Mouse (Mus musculus): ENCODE measurements around the gene Gm28551.
"Not testable (repeated sequence)": the region's sequence is repeated elsewhere in the genome, so short reads cannot be mapped to it uniquely, and the experiment has no call there.

Gm28551 gene

DNA sequence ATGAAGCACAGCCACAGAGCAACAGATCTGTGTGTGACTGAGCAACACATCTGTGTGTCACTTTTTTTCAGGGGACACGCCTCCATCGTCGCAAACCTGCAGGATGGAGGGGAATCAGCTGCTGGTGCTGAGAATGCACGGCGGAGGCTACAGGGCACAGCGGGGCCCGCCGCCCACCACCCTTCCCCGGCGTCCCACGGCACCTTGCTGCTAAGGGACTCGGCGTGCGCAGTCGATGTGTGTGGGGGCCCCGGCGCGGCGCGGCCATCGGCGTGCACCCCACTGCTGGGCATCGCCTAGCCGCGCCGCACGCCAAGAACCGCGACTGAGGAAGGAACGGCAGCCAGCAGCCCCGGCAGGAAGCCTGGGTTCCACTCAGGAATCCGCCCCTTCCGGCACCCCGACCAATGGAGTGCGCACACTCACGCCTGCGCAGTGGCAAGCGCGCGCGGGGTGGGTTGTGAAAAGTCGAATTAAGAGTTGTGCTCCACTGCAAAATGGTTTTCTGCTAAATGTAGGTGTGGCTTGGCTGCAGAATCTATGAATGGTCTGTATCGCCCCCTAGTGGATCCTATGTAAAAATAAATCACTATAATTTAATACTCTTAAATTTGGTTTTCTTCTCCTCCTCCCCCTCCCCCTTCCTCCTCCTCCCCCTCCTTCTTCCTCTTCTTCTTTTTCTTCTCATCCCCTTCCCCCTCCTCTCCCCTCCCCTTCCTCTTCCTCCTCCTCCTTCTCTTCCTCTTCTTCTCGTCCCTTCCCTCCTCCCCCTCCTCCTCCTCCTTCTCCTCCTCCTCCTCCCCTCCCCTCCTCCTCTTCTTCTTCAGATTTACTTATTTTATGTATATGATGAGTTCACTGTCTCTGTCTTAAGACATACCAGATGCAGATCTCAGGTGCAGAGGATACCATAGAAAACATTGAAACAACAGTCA, at the start of gene Gm28551, which contains the start of the genes Asdurf and Asnsd1:
Gm28551 (minus strand) TSS at position 341 of the 935 bp plus-strand sequence.
Asdurf (minus strand) TSS at position 293 of the 935 bp plus-strand sequence.
Asnsd1 (minus strand) TSS at position 426 of the 935 bp plus-strand sequence.
- DNase-seq, result peak; percentile 97

DNA sequence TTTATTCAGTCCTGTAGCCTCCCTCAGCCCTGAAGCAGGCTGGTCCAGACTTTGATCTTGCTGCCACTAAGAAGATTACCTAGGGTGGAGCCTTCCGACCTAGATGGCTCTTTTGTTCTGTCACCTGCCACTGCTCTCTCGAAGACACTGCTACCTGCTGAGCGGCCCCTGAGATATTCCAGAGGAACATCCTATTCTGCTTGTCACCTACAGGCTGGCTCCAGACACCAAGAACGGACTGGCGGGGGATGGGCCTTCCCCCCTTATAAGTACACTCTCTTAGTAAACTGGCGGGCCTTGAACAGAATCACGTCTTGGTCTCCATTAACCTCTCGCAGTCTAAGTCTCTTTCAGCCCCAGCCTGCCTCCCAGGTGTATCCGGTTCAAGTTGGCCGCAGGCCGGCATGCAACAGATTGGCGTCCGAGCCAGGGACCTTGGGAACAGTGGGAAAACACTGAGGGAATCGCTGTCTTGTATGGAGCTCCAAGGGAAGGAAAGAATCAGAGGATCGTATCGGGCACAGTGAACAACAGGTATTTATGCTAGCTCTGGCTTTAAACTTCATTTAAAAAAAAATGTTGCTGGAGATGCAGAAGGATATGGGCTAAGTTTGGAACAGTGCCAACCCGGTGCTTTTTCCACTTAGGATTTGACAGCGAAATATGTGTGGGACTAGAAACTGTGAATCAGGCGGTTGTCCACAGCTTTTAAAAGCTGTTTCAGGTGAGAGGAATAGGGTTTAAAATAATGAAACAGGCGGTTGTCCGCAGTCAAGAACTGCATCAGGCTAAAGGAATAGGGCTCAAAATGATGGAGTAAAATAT, 41.7 kb upstream of the Gm28551 start:
- DNase-seq, result not testable (repeated sequence)

DNA sequence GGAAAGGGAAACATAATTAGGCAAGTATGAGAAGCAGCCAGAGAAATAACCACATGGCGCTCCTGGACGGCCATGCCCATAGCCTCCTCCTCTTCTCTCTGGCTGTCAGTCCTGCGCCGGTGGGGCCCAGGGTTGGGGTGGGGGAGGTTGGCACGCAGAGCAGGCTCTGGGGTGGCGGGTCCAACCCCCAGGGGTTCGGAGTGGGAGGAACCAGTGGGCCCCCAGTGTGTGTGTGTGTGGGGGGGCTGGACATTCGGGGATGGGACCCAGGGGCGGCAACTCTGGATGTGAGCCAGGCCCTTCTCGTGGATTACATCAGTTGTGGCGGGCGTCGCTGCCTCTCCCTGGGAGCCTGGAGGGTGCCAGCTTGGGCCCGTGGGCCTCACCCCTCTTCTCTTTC, 36.3 kb upstream of the Gm28551 start:
- no peak for DNase-seq

DNA sequence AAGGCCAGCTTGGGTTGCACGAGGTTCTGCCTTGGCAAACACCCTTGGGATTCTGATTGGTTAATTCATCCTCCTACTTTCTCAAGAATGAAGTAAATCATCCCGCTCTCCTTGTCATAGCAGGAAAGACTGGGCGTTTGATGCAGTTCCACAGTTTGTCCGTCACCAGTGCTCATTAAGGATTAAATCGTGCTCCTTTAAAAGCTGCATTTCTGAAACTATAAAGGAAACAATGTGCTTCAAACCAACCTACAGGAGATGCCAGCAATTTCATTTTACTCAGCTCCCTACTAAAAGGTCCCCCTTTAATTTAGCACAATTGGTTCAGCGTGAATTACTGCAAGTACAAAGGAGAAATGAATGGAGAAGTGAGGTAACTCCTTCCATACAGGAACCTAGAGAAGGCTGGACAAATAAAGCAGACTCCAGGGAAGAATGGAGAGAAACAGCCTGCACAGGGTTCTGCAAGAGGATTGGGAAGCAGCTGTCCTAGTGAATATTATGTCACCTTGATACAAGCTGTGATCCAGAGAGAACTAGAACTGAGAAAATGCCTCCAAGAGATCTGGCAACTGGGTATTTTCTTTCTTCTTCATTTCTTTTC, 31.7 kb upstream of the Gm28551 start:
- DNase-seq, result no peak

DNA sequence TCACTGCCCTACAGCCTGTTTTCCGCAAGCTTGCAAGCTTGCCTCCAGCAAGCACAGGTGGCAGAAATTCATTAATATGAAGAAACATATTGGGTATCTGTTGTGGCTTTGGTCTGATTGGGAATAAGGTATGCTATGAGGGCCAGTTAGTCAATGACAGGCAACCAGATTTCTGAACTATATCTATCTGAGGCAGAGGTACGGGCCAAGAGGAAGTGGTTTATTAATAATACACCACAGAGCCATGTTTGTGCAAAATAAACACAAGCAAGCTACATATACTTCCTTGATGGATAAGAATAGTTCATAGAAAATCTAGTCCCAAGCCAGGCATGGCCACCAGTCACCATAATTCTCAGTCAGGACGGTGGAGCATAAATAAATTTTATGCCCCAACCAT, 25.3 kb upstream of the Gm28551 start:
- DNase-seq, result no peak

DNA sequence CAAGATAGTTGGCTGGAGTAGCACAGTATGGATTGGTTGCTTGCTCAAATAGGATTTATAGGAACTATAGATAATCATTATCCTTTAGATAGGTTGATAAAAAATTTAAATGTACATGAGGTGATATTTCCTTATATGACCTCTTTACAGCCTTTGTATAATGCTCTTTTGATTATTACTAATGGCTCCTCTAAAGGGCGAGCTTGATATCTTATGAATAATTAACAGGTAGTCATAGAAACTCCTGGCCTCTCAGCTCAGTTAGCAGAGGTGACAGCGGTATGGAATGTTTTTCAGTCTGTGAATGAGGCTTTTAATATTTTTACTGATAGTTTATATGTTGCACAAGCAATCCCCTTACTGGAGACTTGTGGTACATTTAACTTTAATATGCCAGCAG, 23.5 kb upstream of the Gm28551 start:
- DNase-seq, result not testable (repeated sequence)

DNA sequence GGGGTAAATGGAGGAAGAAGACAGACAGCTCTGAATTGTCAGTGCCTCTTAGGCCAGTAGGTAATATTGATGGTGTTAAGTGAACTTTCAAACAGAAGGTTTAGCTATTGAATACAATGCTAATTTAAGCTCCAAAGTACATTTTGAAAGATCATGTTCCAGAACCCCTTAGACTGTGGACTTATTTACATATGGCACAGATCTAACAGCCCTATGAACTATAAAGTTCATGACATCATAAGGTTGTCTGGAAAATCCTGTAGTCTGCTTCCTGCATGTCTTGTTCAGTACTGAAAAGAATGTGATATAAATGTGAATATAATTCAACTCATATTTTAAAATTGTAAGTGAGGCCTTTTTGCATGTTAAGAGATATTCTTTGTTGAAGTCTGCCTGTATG, 6.5 kb upstream of the Gm28551 start:
- DNase-seq, result no peak

DNA sequence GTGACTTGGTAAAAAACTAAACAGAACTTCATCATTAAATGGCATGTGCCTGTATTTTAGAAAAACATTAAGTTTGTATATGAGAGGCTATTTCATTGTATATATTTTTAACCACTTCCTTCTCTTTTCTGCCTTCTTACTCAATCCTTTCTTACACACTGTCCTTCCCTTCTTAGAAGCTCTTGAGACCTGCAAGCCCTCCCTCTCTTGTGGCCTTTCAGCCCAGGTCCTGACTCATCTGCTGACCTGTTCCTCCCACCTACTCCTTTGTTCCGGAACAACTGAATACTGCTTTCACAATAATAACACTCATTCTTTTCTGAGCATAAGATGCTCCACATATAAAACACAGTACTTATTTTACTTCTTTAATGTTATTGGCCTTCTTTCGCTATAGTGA, 11.4 kb downstream of the Gm28551 start:
- no peak for DNase-seq

DNA sequence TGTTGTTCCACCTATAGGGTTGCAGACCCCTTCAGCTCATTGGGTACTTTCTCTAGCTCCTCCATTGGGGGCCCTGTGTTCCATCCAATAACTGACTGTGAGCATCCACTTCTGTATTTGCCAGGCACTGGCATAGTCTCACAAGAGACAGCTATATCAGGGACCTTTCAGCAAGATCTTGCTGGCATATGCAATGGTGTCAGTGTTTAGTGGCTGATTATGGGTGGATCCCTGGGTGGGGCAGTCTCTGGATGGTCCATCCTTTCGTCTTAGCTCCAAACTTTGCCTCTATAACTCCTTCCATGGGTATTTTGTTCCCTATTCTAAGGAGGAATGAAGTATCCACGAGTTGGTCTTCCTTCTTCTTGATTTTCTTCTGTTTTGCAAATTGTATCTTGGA, 15.1 kb downstream of the Gm28551 start:
- DNase-seq, result not testable (repeated sequence)

DNA sequence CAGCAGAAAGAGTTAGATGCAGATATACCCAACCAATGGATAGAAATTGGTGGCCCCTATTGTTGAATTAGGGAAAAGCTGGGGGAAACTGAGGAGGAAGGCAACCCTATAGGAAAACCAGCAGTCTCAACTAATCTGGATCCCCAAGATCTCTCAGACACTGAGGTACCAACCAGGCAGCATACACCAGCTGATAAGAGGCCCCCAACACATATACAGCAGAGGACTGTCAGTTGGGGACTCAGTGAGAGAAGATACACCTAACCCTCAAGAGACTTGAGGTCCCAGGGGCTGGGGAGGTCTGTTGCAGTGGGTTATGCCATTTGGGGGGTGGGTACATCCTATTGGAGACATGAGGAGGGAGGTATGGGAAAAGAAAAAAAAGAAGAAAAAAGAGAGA, 17.0 kb downstream of the Gm28551 start:
- no peak for DNase-seq

DNA sequence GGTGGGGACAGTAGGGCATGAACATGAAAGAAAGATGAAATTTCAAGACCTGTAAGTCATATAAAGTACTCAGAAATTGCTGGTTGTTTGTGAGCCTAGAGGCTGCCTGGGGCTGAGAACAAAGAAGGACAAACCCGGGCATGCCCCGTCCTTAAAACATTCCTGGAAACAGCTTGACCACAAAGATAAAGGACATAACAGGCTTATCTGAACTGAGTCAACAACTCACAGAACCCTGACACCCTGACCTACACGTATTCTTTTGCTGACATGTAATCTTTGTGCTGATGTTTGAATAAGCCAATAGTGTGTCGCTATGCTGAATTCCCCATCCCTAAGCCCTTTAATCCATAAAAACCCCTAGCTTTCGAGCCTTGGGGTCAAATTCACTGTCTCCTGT, 18.9 kb downstream of the Gm28551 start:
- not testable (repeated sequence) for DNase-seq

DNA sequence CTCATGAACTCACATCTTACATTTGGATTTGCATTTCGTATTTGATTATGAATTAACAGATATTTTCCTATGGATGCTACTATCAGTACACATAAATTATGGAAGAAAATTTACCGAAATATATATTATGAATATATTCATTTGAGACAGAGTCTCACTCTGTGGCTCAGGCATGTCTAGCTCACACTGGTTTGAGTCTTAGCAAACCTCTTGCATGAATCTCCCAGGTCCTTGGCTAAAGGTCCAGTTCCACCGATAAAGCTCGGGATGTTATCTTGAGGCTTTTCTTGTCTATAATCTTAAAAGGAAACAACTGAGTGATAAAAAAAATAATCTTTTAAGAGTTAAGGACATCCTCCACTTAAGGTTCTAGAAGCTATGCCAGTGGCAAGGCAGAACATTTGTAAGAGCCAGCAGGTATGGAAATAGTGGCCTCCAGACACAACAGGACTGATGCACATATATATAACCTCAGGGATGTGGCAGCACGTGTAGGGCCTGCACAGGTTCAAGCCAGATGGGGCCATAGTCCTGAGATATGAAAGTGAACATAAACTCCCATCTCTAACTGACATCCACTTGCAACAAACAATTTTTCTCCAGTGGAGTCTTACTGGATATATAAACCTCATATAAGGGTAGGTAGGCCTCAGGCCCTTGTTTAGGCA, 27.5 kb downstream of the Gm28551 start:
- DNase-seq, result no peak

DNA sequence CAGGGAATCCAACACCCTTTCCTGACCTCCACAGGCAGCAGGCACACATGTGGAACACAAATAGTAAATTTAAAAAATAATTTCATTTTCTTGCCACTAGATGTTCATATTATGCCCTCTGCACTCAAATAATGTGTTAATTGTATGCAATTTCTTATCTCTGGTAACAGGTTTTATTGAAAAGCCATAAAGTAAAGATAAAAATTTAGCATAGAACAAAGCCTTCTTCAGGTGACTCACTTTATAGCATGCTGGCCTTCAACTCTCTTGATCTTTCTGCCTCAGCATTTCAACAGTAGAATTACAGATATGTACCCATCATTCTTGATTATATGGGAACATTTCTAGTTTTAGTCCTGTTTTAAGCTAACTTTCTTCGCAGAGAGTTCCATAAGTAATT, 28.2 kb downstream of the Gm28551 start:
- DNase-seq, result no peak

DNA sequence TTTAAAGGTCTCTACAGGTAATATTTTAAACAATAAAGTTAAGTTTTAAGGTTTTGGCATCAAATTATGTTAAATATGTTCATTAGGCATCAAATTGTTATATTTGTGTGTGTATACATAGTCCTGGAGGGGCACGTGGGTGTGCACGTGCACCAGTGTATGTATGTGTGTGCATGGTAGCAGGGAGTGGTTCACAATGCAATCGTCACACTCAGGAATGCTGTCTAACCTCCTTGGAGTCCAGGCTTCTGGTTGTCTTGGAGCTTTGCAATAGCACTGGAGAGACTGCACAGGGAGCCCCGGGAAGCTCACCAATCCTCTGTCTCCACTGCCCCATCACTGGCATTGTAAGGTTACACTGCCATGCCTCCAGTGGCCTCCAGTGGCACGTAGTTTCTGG, 29.2 kb downstream of the Gm28551 start:
- DNase-seq, result no peak

DNA sequence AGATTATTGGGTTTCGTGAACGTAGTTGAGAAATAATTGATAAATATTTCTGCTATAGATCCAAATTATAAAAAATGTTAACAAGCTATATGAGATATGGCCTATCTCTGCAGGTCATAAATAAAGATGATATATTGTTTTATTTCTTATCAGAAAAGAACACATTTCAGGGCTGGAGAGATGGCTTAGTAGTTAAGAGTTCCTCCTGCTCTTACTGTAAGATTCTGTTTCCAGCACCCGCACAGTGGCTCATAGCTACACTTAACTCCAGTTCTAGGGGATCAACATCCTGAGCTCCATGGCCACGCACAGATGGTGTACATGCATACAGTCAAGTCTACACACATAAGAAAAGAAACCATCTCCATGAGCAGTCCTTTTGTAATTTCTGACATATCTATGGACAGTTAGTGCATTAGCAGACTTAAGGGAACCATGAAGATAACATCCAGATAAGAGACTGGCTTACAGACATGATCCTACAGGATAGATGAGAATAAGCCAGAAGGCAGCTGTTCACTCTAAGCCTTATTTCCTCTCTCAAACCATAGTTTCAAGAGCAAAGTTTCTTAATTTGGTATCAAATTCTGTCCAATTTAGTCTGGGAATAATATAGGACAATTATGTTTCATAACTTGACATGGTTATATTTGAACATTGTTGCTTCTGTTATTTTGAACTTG, 30.7 kb downstream of the Gm28551 start:
- DNase-seq, result no peak

DNA sequence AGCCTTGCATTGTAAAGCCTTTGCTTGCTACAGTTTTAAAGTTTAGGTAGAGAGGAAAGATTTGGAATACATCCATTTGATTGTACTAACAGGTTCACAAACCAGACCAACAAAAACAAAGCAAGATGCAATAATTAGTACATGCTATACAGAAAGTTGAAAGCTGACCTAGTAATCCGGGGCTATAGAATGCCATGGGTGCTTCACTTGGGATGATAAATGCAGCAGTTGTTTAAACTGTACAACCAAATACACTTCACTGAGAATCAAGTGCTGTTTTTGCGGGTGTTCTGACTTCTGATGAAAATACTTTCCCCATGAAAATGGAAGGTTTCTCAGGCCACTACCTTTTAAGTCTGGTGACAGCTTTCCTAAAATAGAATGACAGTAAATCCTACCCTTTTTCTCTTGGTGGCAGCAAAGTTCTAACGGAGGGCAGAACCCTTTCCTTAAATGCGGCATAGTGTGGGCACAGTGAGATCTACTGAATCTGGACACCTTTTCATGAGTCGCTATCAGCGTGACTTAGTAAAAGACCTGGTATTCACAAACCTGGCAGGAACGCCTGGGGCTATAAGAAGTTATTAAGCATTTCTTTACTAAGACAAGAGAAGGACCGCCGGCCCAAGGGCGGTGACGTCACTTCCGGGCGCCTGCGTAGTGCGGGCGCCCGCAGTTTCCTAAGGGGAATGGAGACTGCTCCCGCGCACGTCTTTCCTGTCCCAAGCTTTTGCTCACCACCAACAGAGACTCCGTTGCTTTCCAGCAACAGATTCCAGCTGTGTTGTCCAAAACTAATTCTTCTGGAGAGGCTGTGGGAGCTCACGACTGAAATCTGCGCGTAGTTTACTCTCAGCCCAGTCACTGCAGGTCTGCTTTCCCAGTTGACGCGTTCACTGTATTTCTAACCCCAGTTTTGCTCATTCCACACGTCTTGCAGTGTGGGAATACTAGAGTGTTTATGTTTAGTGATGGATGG, 39.2 kb downstream of the Gm28551 start, which contains the start of gene Osgepl1:
Osgepl1 (plus strand) TSS at position 636 of the 979 bp plus-strand sequence.
- DNase-seq, result peak; percentile 88

DNA sequence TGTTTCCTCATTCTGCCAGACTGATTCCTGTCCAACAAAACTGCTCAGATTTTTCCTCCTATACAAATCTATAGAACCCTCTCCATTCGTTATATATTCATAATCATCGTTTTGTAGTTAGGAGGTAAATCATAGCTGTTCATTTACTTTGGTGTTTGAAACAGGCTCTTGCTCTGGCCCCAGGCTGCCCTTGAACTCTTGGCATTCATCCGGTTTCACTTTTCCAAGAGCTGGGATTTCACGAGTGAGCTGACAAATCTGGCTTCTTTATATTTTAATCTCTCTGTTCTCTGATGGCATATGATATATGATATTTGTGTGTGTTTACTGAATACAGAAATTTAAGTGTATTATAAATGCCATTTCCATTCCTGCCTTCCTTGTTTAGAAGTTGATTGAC, 52.0 kb downstream of the Gm28551 start:
- DNase-seq, result no peak

DNA sequence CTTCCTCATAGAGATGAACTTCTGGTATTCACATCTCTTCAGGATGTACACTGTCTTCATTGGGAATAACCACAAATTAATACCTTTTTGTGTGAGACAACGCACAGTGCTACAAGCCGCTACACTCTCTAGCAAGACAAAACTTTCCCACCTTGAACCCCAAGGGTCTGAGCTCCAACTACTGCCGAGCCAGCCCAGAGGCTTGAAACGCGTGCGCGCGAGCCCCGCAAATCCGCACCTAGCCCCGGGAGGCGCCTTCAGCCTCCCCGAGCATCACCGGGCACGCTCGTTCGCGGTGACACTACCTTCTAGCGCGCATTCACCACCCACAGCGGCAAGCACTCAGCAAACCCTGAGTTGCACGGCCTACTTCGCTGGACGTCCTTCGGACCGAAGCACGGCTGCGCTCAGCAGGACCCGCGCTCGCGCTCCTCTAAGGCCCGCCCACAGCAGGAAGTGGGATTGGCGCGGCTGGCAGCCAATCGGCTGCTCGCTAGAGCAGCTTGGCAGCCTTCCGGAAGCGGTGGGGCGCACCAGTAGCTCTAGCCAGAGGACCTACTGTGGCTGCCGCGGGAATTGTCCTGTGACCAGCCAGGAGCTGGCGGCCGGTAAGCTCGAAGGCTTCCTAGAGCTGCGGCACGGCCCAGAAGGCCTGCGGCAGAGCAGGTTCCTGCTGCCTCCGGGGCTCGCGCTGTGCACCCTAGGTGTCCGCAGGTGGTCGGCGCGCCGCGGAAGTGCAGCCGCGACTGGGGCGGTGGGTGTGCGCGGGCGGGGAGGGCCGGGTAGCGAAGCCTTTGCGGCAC, 55.7 kb downstream of the Gm28551 start, which contains the start of the genes Pms1, Ormdl1 and Gm28778:
Pms1 (minus strand) TSS at position 438 of the 803 bp plus-strand sequence.
Ormdl1 (plus strand) TSS at position 515 of the 803 bp plus-strand sequence.
Gm28778 (plus strand) TSS at position 531 of the 803 bp plus-strand sequence.
- peak; percentile 95 for DNase-seq

DNA sequence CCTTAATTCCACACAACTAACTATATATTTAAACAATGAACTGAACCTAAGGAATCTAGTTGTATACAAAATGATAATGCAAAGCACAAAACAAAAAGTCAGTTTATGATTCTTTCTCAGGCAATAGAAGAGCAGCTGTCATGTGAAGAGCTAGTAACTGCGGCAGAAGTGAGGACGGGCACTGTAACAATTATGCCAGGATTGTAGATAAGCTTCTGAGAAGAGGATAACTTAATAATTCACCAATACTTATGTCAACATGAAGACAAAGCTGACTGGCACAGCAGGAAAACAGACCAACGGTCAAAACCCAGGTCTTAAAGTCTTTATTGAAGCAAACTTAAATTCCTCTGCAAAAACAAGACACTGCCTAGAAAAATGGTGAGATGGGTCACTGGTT, 61.3 kb downstream of the Gm28551 start:
- DNase-seq, result no peak

All from lung, postnatal 14 days (tissue).